Mouse (Mus musculus): ENCODE data around the gene Gm36079.
"Not testable (repeated sequence)": the region's sequence is repeated elsewhere in the genome, so short reads cannot be mapped to it uniquely, and the experiment has no call there.

DNA sequence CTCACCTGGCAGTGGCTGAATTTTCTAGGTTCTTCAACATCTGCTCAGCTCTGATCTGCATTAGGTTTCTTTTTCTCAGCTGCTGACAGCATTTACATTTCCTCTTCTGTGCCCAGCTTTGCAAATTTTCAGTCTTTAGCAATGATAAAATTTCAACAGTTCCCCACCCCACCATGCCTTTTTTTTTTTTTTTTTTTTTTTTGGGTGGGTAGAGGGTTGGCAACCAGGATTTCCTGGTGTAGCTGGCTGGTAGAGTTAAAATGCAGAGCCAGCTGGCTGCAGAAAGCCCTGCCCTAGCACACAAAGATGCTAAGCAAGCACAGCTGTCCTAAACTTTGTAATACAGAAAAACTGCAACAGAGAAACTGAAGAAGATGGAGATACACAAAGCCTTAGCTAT, 25.3 kb upstream of the Gm36079 start, which contains the start of gene Gm21188:
- TF ChIP-seq CTCF (IDR thresholded peaks at IDR 0.05; ENCODE audit: borderline replicate concordance, insufficient read depth, low read length); POLR2A (IDR thresholded peaks at IDR 0.05; ENCODE audit: low read depth, low read length): not testable (repeated sequence)
